Mouse (Mus musculus) limb, embryonic 14.5 days (tissue): ENCODE results near the gene Pdzd2. TPM values are rescaled to one million over a fixed set of nuclear protein-coding genes. Genes with fewer than 3 reads are reported as not detected.

Experiments
- ATAC-seq: fragments of 200-750 bp; cut with Nextera tagmentation; 2 replicates; pipeline ENCODE4 v1.8.0; 2017; ENCODE audit warnings: low read depth, moderate number of reproducible peaks, moderate TSS enrichment; ENCODE audit not compliant: low FRiP score
- DNase-seq: peaks from one replicate; pipeline ENCODE4 v3.0.0-alpha.2; 2015; ENCODE audit warnings: low spot score
- H3K27ac ChIP-seq: fragments of 300-500 bp; sonication (generic); replicated peaks from 2 replicates; pipeline ENCODE4 v1.5.1; 2014; ENCODE audit warnings: low read depth, mild to moderate bottlenecking, low read length, moderate library complexity, mixed read lengths
- H3K27me3 ChIP-seq: fragments of 300-500 bp; sonication (generic); 2 replicates; pipeline ENCODE4 v1.6.1; 2014; ENCODE audit warnings: low read length, mixed read lengths; ENCODE audit not compliant: control insufficient read depth, insufficient read depth
- H3K36me3 ChIP-seq: fragments of 300-500 bp; sonication (generic); 2 replicates; pipeline ENCODE4 v1.6.1; 2014; ENCODE audit warnings: mild to moderate bottlenecking, low read length, moderate library complexity, mixed read lengths; ENCODE audit not compliant: control insufficient read depth, insufficient read depth
- H3K4me1 ChIP-seq: fragments of 300-500 bp; sonication (generic); 2 replicates; pipeline ENCODE4 v1.6.1; 2014; ENCODE audit warnings: antibody characterized with exemption, low read length, mixed read lengths; ENCODE audit not compliant: control insufficient read depth, insufficient read depth
- H3K4me2 ChIP-seq: fragments of 300-500 bp; sonication (generic); replicated peaks from 2 replicates; pipeline ENCODE4 v1.6.1; 2014; ENCODE audit warnings: low read depth, mild to moderate bottlenecking, low read length, moderate library complexity; ENCODE audit not compliant: severe bottlenecking
- H3K4me3 ChIP-seq: fragments of 300-500 bp; sonication (generic); replicated peaks from 2 replicates; pipeline ENCODE4 v1.5.1; 2014; ENCODE audit warnings: low read length
- H3K9ac ChIP-seq: fragments of 300-500 bp; sonication (generic); 2 replicates; pipeline ENCODE4 v1.6.1; 2014; ENCODE audit warnings: mild to moderate bottlenecking, low read depth, low read length, moderate library complexity; ENCODE audit not compliant: severe bottlenecking
- H3K9me3 ChIP-seq: fragments of 300-500 bp; sonication (generic); 2 replicates; pipeline ENCODE4 v1.6.1; 2016; ENCODE audit warnings: low read length; ENCODE audit not compliant: control insufficient read depth
- POLR2A ChIP-seq: fragments of 200-500 bp; IDR thresholded peaks from 2 replicates; pipeline ENCODE4 v1.8.0; 2012; ENCODE audit warnings: inconsistent platforms, mild to moderate bottlenecking, moderate library complexity, borderline replicate concordance; ENCODE audit not compliant: insufficient read depth, insufficient read length; ENCODE audit errors: extremely low read depth
- WGBS: fragments of 180-500 bp; shearing (Covaris S2); extraction: QIAGEN DNeasy Blood & Tissue Kit; methylation state at CpG from one replicate; pipeline ENCODE4 v1.1.7; 2014; 5-methylcytosine and 5-hydroxymethylcytosine counted together
- polyA plus RNA-seq, 2 experiments: library from polyadenylated mRNA; depleted of rRNA in 1 of 2; stranded (reverse) in 1 of 2; unstranded in 1 of 2; fragments of >200 nt; fragmentation: Nextera tagmentation in 1 of 2; extraction: Ambion mirVana in 1 of 2; gene quantifications; 2 replicates each; pipeline versions ENCODE4 v1.2.1 to v1.2.3; 2012 to 2014

Gene Pdzd2
- polyA plus RNA-seq, 2 experiments = 14.6 to 26.4 TPM

- no peak for TF ChIP-seq POLR2A
- DNase-seq = no peak
Observed at GRCm38 (mm10) chr15:12649131-12649530, 90.6 kb downstream of the Pdzd2 start.

GRCm38 (mm10) chr15:12640755-12641154 is 99.0 kb downstream of the Pdzd2 start:
- WGBS = 78% methylated on average over 7 of the region's 7 CpGs
- no peak overlapping the region for H3K9ac ChIP-seq
- H3K4me1 ChIP-seq = no peaks in the 10 kb centered on the region
- no peak for ATAC-seq
- no peak overlapping the region for H3K4me3 ChIP-seq
- no peak for TF ChIP-seq POLR2A
- no peak overlapping the region for H3K27ac ChIP-seq
- no peak overlapping the region for H3K4me2 ChIP-seq
- H3K9me3 ChIP-seq = no peaks in the 10 kb centered on the region
- no peak for DNase-seq
- no peaks in the 10 kb centered on the region for H3K36me3 ChIP-seq
- H3K27me3 ChIP-seq = no peaks in the 10 kb centered on the region

More at GRCm38 (mm10) chr15:12649131-12649530, 90.6 kb downstream of the Pdzd2 start:
- H3K27me3 ChIP-seq = no peaks in the 10 kb centered on the region
- H3K4me3 ChIP-seq = no peak overlapping the region
- peaks cover 11% of the 10 kb centered on the region; the same call in 1 of the 2 replicates for H3K4me1 ChIP-seq
- H3K36me3 ChIP-seq = no peaks in the 10 kb centered on the region
- no peak overlapping the region for H3K9ac ChIP-seq
- no peak overlapping the region for H3K27ac ChIP-seq
- no peaks in the 10 kb centered on the region for H3K9me3 ChIP-seq
- H3K4me2 ChIP-seq = no peak overlapping the region
- no peak for ATAC-seq
- 72% methylated on average over 2 of the region's 2 CpGs for WGBS

- Histone ChIP-seq H3K36me3 (no peaks in the 10 kb centered on the region), H3K27me3 (no peaks in the 10 kb centered on the region), H3K9ac (no peak overlapping the region), H3K4me2 (no peak overlapping the region), H3K27ac (no peak overlapping the region), H3K4me3 (no peak overlapping the region), H3K9me3 (no peaks in the 10 kb centered on the region), H3K4me1 (no peaks in the 10 kb centered on the region)
- no peak for ATAC-seq
- DNase-seq = no peak
- WGBS = 75% methylated on average over 3 of the region's 3 CpGs
- TF ChIP-seq POLR2A = no peak
Observed at GRCm38 (mm10) chr15:12639776-12640175, 99.9 kb downstream of the Pdzd2 start.

- ATAC-seq (no peak), DNase-seq (no peak)
- H3K4me3 ChIP-seq = no peak overlapping the region
- H3K36me3 ChIP-seq = no peaks in the 10 kb centered on the region
- H3K9me3 ChIP-seq = no peaks in the 10 kb centered on the region
- no peaks in the 10 kb centered on the region for H3K27me3 ChIP-seq
- no peak overlapping the region for H3K9ac ChIP-seq
- no peak for TF ChIP-seq POLR2A
- no peak overlapping the region for H3K4me2 ChIP-seq
- WGBS = 89% methylated on average over 8 of the region's 8 CpGs
- H3K4me1 ChIP-seq = peaks cover 3% of the 10 kb centered on the region; the same call in 1 of the 2 replicates
- no peak overlapping the region for H3K27ac ChIP-seq
Observed at GRCm38 (mm10) chr15:12639181-12639580, 100.5 kb downstream of the Pdzd2 start.

GRCm38 (mm10) chr15:12638370-12639030 is 101.2 kb downstream of the Pdzd2 start:
- no peak for TF ChIP-seq POLR2A
- ATAC-seq = no peak
- no peaks in the 10 kb centered on the region for H3K36me3 ChIP-seq
- no peak overlapping the region for H3K27ac ChIP-seq
- H3K9me3 ChIP-seq = no peaks in the 10 kb centered on the region
- 88% methylated on average over 14 of the region's 14 CpGs for WGBS
- no peak overlapping the region for H3K4me3 ChIP-seq
- H3K27me3 ChIP-seq = no peaks in the 10 kb centered on the region
- no peak overlapping the region for H3K4me2 ChIP-seq
- peaks cover 3% of the 10 kb centered on the region; the same call in 1 of the 2 replicates for H3K4me1 ChIP-seq
- no peak for DNase-seq
- no peak overlapping the region for H3K9ac ChIP-seq
